9 mouse cellular contexts compared by ENCODE assay signal in genomic region chr4:106980669-106981068, GRCm38 (mm10).
A peak's percentile ranks its signal among the peaks of the same experiment; 100 is the strongest.
DNase-seq lines count a peak whose midpoint lies in the region; ATAC-seq and TF ChIP-seq lines count a peak whose summit lies in the region.
"Had no signal": no experiment of that assay in that cellular context is flagged by ENCODE, and none has a peak within 500 bp of the region (broad histone marks: within the 10 kb centered on the region; RNA-seq: fewer than 3 reads in every experiment).

No protein-coding gene starts in this region.

- H3K36me3 ChIP-seq in forebrain, embryonic 11.5 days (ENCODE audit: control insufficient read depth, insufficient read depth, low read length): no peaks in the 10 kb centered on the region
- H3K36me3 ChIP-seq in forebrain, postnatal 0 days (ENCODE audit: insufficient read depth): no peaks in the 10 kb centered on the region
- no peaks in the 10 kb centered on the region for H3K36me3 ChIP-seq in lung, embryonic 16.5 days (ENCODE audit: control insufficient read depth, insufficient read depth, low read length)
- H3K36me3 ChIP-seq in midbrain, embryonic 14.5 days (ENCODE audit: control insufficient read depth, insufficient read depth, low read length): 0 out of 2 replicates have a peak, but pooled peaks cover 3% of the 10 kb centered on the region
- H3K36me3 ChIP-seq in neural tube, embryonic 15.5 days: no peaks in the 10 kb centered on the region

- H3K4me1 ChIP-seq in forebrain, embryonic 11.5 days (replicated peaks; ENCODE audit: control insufficient read depth, insufficient read depth, low read length): peaks cover 46% of the 10 kb centered on the region
- peaks cover 48% of the 10 kb centered on the region for H3K4me1 ChIP-seq in forebrain, postnatal 0 days (ENCODE audit: insufficient read depth)
- H3K4me1 ChIP-seq in lung, embryonic 16.5 days (replicated peaks; ENCODE audit: control insufficient read depth, insufficient read depth, low read length): peaks cover 42% of the 10 kb centered on the region
- H3K4me1 ChIP-seq in midbrain, embryonic 14.5 days (ENCODE audit: control insufficient read depth, insufficient read depth, low read length): peaks cover 89% of the 10 kb centered on the region
- peaks cover 91% of the 10 kb centered on the region for H3K4me1 ChIP-seq in neural tube, embryonic 15.5 days

- H3K4me2 ChIP-seq in forebrain, embryonic 11.5 days (ENCODE audit: low read depth, low read length, severe bottlenecking): no peak overlapping the region
- H3K4me2 ChIP-seq in forebrain, postnatal 0 days (ENCODE audit: low read depth): no peak overlapping the region
- no peak overlapping the region for H3K4me2 ChIP-seq in lung, embryonic 16.5 days (ENCODE audit: low read depth, low read length)
- H3K4me2 ChIP-seq in midbrain, embryonic 14.5 days (ENCODE audit: low read length): no peak overlapping the region
- no peak overlapping the region for H3K4me2 ChIP-seq in neural tube, embryonic 15.5 days

- DNase-seq in forebrain, embryonic 11.5 days (ENCODE audit: low spot score): no peak
- DNase-seq in forebrain, postnatal 0 days: no peak
- DNase-seq in lung, postnatal 25 days (ENCODE audit: low spot score): no peak
- DNase-seq in liver: peak; percentile 51
- peak; percentile 42 to 62 for DNase-seq in urinary bladder, postnatal 36 days (ENCODE audit: low spot score in 2 of 2)
- no peak for DNase-seq in midbrain, embryonic 14.5 days
- DNase-seq: thymus, postnatal 25 days had no signal

- no peak for TF ChIP-seq CTCF in forebrain, postnatal 0 days (IDR thresholded peaks at IDR 0.05; ENCODE audit: low read depth)

- ATAC-seq in forebrain, embryonic 11.5 days (replicated peaks; ENCODE audit: low FRiP score): no peak
- no peak for ATAC-seq in forebrain, postnatal 0 days
- ATAC-seq in lung, embryonic 16.5 days (ENCODE audit: low read depth): peak; percentile 48
- no peak for ATAC-seq in midbrain, embryonic 14.5 days (ENCODE audit: low FRiP score, low TSS enrichment)
- no peak for ATAC-seq in neural tube, embryonic 15.5 days (ENCODE audit: low FRiP score)

- H3K27me3 ChIP-seq in forebrain, embryonic 11.5 days (ENCODE audit: control insufficient read depth, insufficient read depth, low read length): no peaks in the 10 kb centered on the region
- H3K27me3 ChIP-seq in forebrain, postnatal 0 days (ENCODE audit: insufficient read depth, low read length): no peaks in the 10 kb centered on the region
- no peaks in the 10 kb centered on the region for H3K27me3 ChIP-seq in lung, embryonic 16.5 days (ENCODE audit: control insufficient read depth, insufficient read depth, low read depth, low read length)
- no peaks in the 10 kb centered on the region for H3K27me3 ChIP-seq in midbrain, embryonic 14.5 days (ENCODE audit: control insufficient read depth, insufficient read depth, low read length)
- no peaks in the 10 kb centered on the region for H3K27me3 ChIP-seq in neural tube, embryonic 15.5 days (replicated peaks)

- no peaks in the 10 kb centered on the region for H3K9me3 ChIP-seq in forebrain, embryonic 11.5 days (ENCODE audit: control insufficient read depth, low read length)
- no peaks in the 10 kb centered on the region for H3K9me3 ChIP-seq in forebrain, postnatal 0 days (ENCODE audit: low read length)
- no peaks in the 10 kb centered on the region for H3K9me3 ChIP-seq in lung, embryonic 16.5 days (ENCODE audit: control insufficient read depth, low read length)
- H3K9me3 ChIP-seq in midbrain, embryonic 14.5 days (ENCODE audit: control insufficient read depth, low read length): no peaks in the 10 kb centered on the region
- H3K9me3 ChIP-seq in neural tube, embryonic 15.5 days (replicated peaks): no peaks in the 10 kb centered on the region

- no peak overlapping the region for H3K9ac ChIP-seq in forebrain, embryonic 11.5 days (ENCODE audit: low read length)
- H3K9ac ChIP-seq in forebrain, postnatal 0 days: no peak overlapping the region
- peak overlapping the region; percentile 21; the same call in 1 of the 2 replicates for H3K9ac ChIP-seq in lung, embryonic 16.5 days (ENCODE audit: low read length)
- H3K9ac ChIP-seq in midbrain, embryonic 14.5 days (replicated peaks; ENCODE audit: low read length): no peak overlapping the region
- no peak overlapping the region for H3K9ac ChIP-seq in neural tube, embryonic 15.5 days (replicated peaks)

- peak overlapping the region; percentile 46; the same call in 1 of the 2 replicates for H3K27ac ChIP-seq in forebrain, embryonic 11.5 days (ENCODE audit: low read depth, low read length)
- H3K27ac ChIP-seq in forebrain, postnatal 0 days (ENCODE audit: low read depth, low read length): no peak overlapping the region
- H3K27ac ChIP-seq in lung, embryonic 16.5 days (ENCODE audit: low read length): peak overlapping the region; percentile 77
- H3K27ac ChIP-seq in midbrain, embryonic 14.5 days (replicated peaks; ENCODE audit: low read depth, low read length): no peak overlapping the region
- H3K27ac ChIP-seq in neural tube, embryonic 15.5 days (replicated peaks): no peak overlapping the region

- WGBS in forebrain, embryonic 11.5 days: 40% methylated on average over 7 of the region's 7 CpGs
- 44% methylated on average over 7 of the region's 7 CpGs for WGBS in forebrain, postnatal 0 days
- WGBS in lung, embryonic 16.5 days: 33% methylated on average over 7 of the region's 7 CpGs
- WGBS in midbrain, embryonic 14.5 days: 39% methylated on average over 7 of the region's 7 CpGs
- WGBS in neural tube, embryonic 15.5 days: 32% methylated on average over 7 of the region's 7 CpGs

- no peak overlapping the region for H3K4me3 ChIP-seq in forebrain, embryonic 11.5 days (ENCODE audit: low read depth, low read length)
- no peak overlapping the region for H3K4me3 ChIP-seq in forebrain, postnatal 0 days (ENCODE audit: low read depth, low read length)
- H3K4me3 ChIP-seq in lung, embryonic 16.5 days (ENCODE audit: low read length): no peak overlapping the region
- H3K4me3 ChIP-seq in midbrain, embryonic 14.5 days (replicated peaks; ENCODE audit: low read depth, low read length): no peak overlapping the region
- H3K4me3 ChIP-seq in neural tube, embryonic 15.5 days (replicated peaks): no peak overlapping the region

Comparison
In these comparisons a context has a peak if more than half of its experiments do, and no peak if none do; other contexts are left out.
1. H3K27ac ChIP-seq: peak in forebrain, embryonic 11.5 days (single experiment) and lung, embryonic 16.5 days (single experiment); none in forebrain, postnatal 0 days (single experiment), midbrain, embryonic 14.5 days (single experiment) and neural tube, embryonic 15.5 days (single experiment).
2. DNase-seq: peak in liver (single experiment) and urinary bladder, postnatal 36 days (2 of 2); none in forebrain, embryonic 11.5 days (single experiment), forebrain, postnatal 0 days (single experiment), lung, postnatal 25 days (single experiment) and midbrain, embryonic 14.5 days (single experiment).